Mouse (Mus musculus): ENCODE data around the gene Ptprg.

DNA sequence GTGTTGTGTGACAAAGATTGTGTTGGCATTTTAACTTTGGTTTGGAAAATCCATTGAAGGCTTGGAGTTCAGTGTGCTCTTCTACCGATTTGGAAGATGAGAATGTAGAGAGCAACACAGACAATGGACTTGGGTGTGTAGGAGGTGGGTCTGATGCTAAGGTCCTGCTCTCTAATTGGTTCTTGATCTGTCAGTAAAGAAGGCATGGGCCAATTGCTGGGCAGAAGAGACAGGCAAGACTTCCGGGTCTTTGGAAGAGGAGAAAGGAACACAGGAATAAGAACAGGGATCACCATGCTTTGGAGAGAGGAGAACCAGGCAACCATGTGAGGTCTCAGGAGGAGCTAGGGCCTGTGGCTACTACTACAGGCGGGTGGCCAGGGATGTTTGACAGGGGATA, 722.7 kb downstream of the Ptprg start:
- TF ChIP-seq CTCF (conservative IDR thresholded peaks at IDR 0.05; ENCODE audit: low read length) (no peak), NANOG (IDR thresholded peaks at IDR 0.05; ENCODE audit: borderline replicate concordance, low read length) (no peak)

Data from E14TG2a.4 (cell line).